Mouse (Mus musculus) stomach, embryonic 15.5 days (tissue): ENCODE measurements around the gene Piwil4. TPM values are rescaled to one million over a fixed set of nuclear protein-coding genes. Genes with fewer than 3 reads are reported as not detected.

Experiments used
- ATAC-seq: fragments of 200-750 bp; cut with Nextera tagmentation; 2 replicates; pipeline ENCODE4 v1.8.0; 2017; ENCODE audit warnings: low read depth, moderate number of reproducible peaks, moderate TSS enrichment; ENCODE audit not compliant: insufficient read depth, low FRiP score
- H3K27ac ChIP-seq: fragments of 300-500 bp; sonication (generic); 2 replicates; pipeline ENCODE4 v1.5.1; 2015; ENCODE audit warnings: mild to moderate bottlenecking, inconsistent platforms
- H3K27me3 ChIP-seq: fragments of 300-500 bp; sonication (generic); replicated peaks from 2 replicates; pipeline ENCODE4 v1.6.1; 2015; ENCODE audit warnings: inconsistent platforms
- H3K36me3 ChIP-seq: fragments of 300-500 bp; sonication (generic); 2 replicates; pipeline ENCODE4 v1.6.1; 2015; ENCODE audit warnings: inconsistent platforms
- H3K4me1 ChIP-seq: fragments of 300-500 bp; sonication (generic); 2 replicates; pipeline ENCODE4 v1.6.1; 2015; ENCODE audit warnings: inconsistent platforms
- H3K4me2 ChIP-seq: fragments of 300-500 bp; sonication (generic); 2 replicates; pipeline ENCODE4 v1.6.1; 2015; ENCODE audit warnings: mild to moderate bottlenecking, inconsistent platforms
- H3K4me3 ChIP-seq: fragments of 300-500 bp; sonication (generic); replicated peaks from 2 replicates; pipeline ENCODE4 v1.5.1; 2015; ENCODE audit warnings: inconsistent platforms
- H3K9ac ChIP-seq: fragments of 300-500 bp; sonication (generic); 2 replicates; pipeline ENCODE4 v1.6.1; 2015; ENCODE audit warnings: inconsistent platforms
- H3K9me3 ChIP-seq: fragments of 300-500 bp; sonication (generic); 2 replicates; pipeline ENCODE4 v1.6.1; 2016; ENCODE audit warnings: inconsistent platforms
- WGBS: fragments of 180-500 bp; shearing (Covaris S2); methylation state at CpG from one replicate; pipeline ENCODE4 v1.1.7; 2015; 5-methylcytosine and 5-hydroxymethylcytosine counted together
- polyA plus RNA-seq: library from polyadenylated mRNA; unstranded; fragments of >200 nt; fragmentation: Nextera tagmentation; extraction: Ambion mirVana; gene quantifications from 2 replicates; pipeline ENCODE4 v1.2.1, GENCODE M21; 2015

Piwil4 gene
- polyA plus RNA-seq, 1 experiment from 2014 or later: 0.14 TPM

GRCm38 (mm10) chr9:14754469-14754868 is 13.9 kb upstream of the Piwil4 start:
- no peaks in the 10 kb centered on the region for H3K36me3 ChIP-seq
- no peak for ATAC-seq
- H3K9ac ChIP-seq: no peak overlapping the region
- H3K4me2 ChIP-seq: no peak overlapping the region
- no peak overlapping the region for H3K27ac ChIP-seq
- H3K27me3 ChIP-seq: no peaks in the 10 kb centered on the region
- no peak overlapping the region for H3K4me3 ChIP-seq
- 74% methylated on average over 3 of the region's 3 CpGs for WGBS
- H3K9me3 ChIP-seq: no peaks in the 10 kb centered on the region
- H3K4me1 ChIP-seq: peaks cover 12% of the 10 kb centered on the region; the same call in 1 of the 2 replicates

GRCm38 (mm10) chr9:14753947-14754346 is 13.4 kb upstream of the Piwil4 start:
- H3K4me1 ChIP-seq: peaks cover 12% of the 10 kb centered on the region; the same call in 1 of the 2 replicates
- H3K9ac ChIP-seq: no peak overlapping the region
- no peak overlapping the region for H3K4me3 ChIP-seq
- no peaks in the 10 kb centered on the region for H3K27me3 ChIP-seq
- H3K27ac ChIP-seq: peak overlapping the region; percentile 49; the same call in 1 of the 2 replicates
- no peaks in the 10 kb centered on the region for H3K9me3 ChIP-seq
- no peaks in the 10 kb centered on the region; the same call in 1 of the 2 replicates for H3K36me3 ChIP-seq
- no peak overlapping the region for H3K4me2 ChIP-seq
- ATAC-seq: no peak

DNA sequence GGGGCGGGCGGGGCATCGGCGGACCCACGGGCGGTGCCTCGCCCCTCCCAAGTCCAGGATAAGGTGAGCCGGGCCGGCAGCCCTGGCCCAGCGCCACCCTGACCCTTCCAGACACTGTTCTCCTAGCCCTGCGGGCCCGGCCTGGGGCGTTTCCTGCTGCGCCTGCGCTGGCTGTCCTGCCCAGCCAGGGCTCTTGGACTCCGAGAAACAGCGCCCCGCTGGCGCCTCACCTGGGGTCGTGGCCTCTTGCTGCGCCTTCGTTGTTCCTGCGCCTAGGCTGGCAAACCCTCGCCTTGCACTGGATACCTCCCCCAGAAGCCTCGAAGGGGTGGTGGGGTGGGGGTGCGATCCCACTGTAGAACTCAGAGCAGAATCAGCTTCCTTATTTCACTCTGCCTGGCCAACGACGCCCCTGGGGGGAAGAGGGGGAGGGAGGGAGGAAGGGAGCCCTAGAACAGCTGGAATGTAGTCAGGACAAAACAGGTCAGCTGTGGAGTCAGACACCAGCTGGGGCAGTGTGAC is 11.5 kb upstream of the Piwil4 start, which contains the start of gene Fut4:
TSS of gene Fut4 (minus strand) at position 393 of the 522 bp plus-strand sequence.
- H3K4me1 ChIP-seq: peaks cover 12% of the 10 kb centered on the region; the same call in 1 of the 2 replicates
- peak within 1 kb of the TSS; percentile 63 for H3K27ac ChIP-seq
- 0% methylated on average over 26 of the region's 28 CpGs for WGBS

DNA sequence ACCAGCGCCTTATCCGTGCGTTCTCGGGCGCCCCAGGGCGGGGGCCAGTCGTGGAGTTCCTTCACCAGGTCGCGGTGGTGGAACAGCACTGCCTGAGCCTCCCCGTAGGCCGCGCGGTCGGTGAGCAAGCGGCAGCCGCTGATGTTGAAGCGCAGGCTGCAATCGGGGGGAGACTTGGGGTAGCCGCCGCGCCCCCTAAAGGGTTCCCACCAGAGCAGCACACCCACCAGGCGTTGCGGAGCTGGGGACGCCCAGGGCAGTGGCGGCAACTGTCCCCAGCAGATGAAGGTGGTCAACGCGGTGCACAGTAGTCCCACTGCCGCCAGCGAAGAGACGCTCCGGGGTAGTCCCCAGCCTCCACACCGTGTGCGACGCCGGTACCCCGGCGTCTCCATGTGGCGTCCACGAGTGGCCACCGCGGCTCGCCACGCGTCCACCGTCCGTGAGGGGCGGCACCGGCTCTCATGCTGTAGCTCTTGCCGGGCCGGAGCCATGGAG is 11.0 kb upstream of the Piwil4 start:
- Histone ChIP-seq H3K27ac (peak overlapping the region; percentile 63; the same call in 1 of the 2 replicates), H3K9me3 (no peaks in the 10 kb centered on the region), H3K27me3 (no peaks in the 10 kb centered on the region), H3K36me3 (no peaks in the 10 kb centered on the region; the same call in 1 of the 2 replicates), H3K4me3 (peak overlapping the region; percentile 61), H3K4me1 (peaks cover 12% of the 10 kb centered on the region; the same call in 1 of the 2 replicates), H3K9ac (peak overlapping the region; percentile 37; the same call in 1 of the 2 replicates), H3K4me2 (peak overlapping the region; percentile 98)
- peak; percentile 45; the same call in 1 of the 2 replicates for ATAC-seq
- 1% methylated on average over 49 of the region's 50 CpGs for WGBS

More for the DNA sequence above, 11.5 kb upstream of the Piwil4 start, which contains the start of gene Fut4:
- Histone ChIP-seq H3K27me3 (no peaks in the 10 kb centered on the region), H3K9ac (peak within 1 kb of the TSS; percentile 37; the same call in 1 of the 2 replicates), H3K4me2 (peak within 1 kb of the TSS; percentile 98), H3K9me3 (no peaks in the 10 kb centered on the region), H3K36me3 (no peaks in the 10 kb centered on the region; the same call in 1 of the 2 replicates), H3K4me3 (peak within 1 kb of the TSS; percentile 61)
- ATAC-seq: peak; percentile 84

GRCm38 (mm10) chr9:14750901-14751502 is 10.5 kb upstream of the Piwil4 start:
- Histone ChIP-seq H3K27me3 (no peaks in the 10 kb centered on the region), H3K4me2 (peak overlapping the region; percentile 98), H3K9me3 (no peaks in the 10 kb centered on the region), H3K9ac (peak overlapping the region; percentile 37; the same call in 1 of the 2 replicates), H3K36me3 (no peaks in the 10 kb centered on the region; the same call in 1 of the 2 replicates), H3K4me1 (peaks cover 15% of the 10 kb centered on the region; the same call in 1 of the 2 replicates), H3K4me3 (peak overlapping the region; percentile 61), H3K27ac (no peak overlapping the region)
- ATAC-seq: no peak; the same call in 1 of the 2 replicates
- WGBS: 62% methylated on average over 42 of the region's 42 CpGs

GRCm38 (mm10) chr9:14739498-14740150 is 909 bp downstream of the Piwil4 start:
- Histone ChIP-seq H3K4me2 (no peak overlapping the region), H3K27ac (no peak overlapping the region), H3K36me3 (no peaks in the 10 kb centered on the region), H3K27me3 (no peaks in the 10 kb centered on the region), H3K4me3 (no peak overlapping the region), H3K9me3 (no peaks in the 10 kb centered on the region), H3K9ac (no peak overlapping the region), H3K4me1 (no peaks in the 10 kb centered on the region)
- 62% methylated on average over 4 of the region's 4 CpGs for WGBS
- ATAC-seq: no peak

DNA sequence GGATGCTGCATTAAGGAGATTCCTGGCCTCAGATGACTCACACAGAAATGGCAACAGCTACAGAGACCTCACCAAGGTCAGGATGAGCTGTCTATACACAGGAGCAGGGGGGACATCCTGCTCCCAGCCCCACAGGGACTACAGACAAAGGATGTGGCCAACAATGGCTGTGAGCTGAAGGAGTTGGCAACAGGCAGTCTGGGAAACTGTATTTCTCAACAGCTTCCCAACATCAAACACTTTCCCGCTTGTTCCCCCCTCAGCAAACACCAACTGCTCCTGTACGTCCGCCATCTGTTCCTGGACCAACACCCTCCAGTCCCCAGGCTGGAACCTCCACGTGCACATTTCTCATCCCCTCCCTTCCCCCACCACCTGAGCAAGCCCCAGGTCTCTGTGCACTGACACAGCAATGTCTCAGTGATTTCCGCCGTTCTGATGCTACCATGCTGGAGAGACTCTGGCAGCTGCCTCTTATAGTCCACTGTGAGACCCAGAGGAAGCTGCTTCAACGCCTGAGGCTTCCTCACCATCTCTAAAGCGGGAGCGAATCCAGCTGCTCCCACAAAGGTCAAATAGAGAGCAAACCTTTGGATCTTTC is 9.5 kb downstream of the Piwil4 start:
- no peaks in the 10 kb centered on the region for H3K9me3 ChIP-seq
- H3K4me2 ChIP-seq: no peak overlapping the region
- H3K4me3 ChIP-seq: no peak overlapping the region
- no peaks in the 10 kb centered on the region for H3K27me3 ChIP-seq
- peak; percentile 57; the same call in 1 of the 2 replicates for ATAC-seq
- H3K4me1 ChIP-seq: peaks cover 4% of the 10 kb centered on the region
- no peak overlapping the region for H3K9ac ChIP-seq
- no peak overlapping the region for H3K27ac ChIP-seq
- H3K36me3 ChIP-seq: no peaks in the 10 kb centered on the region
- 26% methylated on average over 9 of the region's 9 CpGs for WGBS

DNA sequence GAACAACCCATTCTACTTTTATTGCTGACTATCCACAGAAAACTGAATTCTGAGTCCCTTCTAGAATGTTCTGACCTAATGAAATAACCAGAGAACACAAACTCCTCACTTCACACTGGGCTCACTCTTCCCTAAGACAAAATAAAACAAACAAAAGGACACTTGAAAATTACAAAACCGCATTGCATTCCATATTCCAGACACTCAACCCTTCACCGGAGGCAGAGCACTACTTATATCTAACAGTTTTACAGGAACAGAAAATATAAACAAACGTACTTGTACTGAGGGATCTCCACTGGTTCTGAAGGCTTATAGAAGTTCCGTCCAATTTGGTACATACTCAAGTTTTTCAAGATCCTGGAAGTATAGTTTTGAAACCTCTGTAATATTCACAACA is 12.2 kb downstream of the Piwil4 start:
- H3K4me2 ChIP-seq: no peak overlapping the region
- peaks cover 4% of the 10 kb centered on the region for H3K4me1 ChIP-seq
- H3K27ac ChIP-seq: no peak overlapping the region
- H3K27me3 ChIP-seq: no peaks in the 10 kb centered on the region
- ATAC-seq: no peak
- no peak overlapping the region for H3K9ac ChIP-seq
- no peak overlapping the region for H3K4me3 ChIP-seq
- H3K9me3 ChIP-seq: no peaks in the 10 kb centered on the region
- 72% methylated on average over 4 of the region's 4 CpGs for WGBS
- H3K36me3 ChIP-seq: no peaks in the 10 kb centered on the region

DNA sequence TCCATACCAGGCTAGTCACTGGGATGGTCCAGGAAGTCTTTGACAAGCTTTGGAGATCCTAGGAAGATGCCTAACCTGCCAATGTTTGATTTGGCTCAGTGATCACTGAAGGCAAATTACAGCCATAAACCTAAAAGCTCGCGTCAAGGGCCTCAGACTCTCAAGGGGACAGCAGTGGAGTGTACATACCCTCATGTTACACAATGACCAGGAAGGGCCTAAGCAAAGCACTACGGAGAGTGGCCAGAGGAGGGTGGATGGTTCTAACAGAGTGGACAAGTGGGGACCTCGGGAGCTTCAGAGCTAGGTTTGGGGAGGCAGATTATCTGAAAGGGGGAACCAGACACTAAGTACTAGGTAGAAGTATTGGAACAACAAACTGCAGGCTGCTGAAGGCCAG is 13.9 kb downstream of the Piwil4 start:
- H3K36me3 ChIP-seq: no peaks in the 10 kb centered on the region
- ATAC-seq: no peak
- H3K9me3 ChIP-seq: no peaks in the 10 kb centered on the region
- no peak overlapping the region for H3K27ac ChIP-seq
- peaks cover 4% of the 10 kb centered on the region for H3K4me1 ChIP-seq
- H3K27me3 ChIP-seq: no peaks in the 10 kb centered on the region
- H3K4me2 ChIP-seq: no peak overlapping the region
- H3K9ac ChIP-seq: no peak overlapping the region
- 83% methylated on average over 4 of the region's 4 CpGs for WGBS
- no peak overlapping the region for H3K4me3 ChIP-seq

- Histone ChIP-seq H3K36me3 (no peaks in the 10 kb centered on the region), H3K9me3 (no peaks in the 10 kb centered on the region), H3K4me3 (no peak overlapping the region), H3K4me1 (no peaks in the 10 kb centered on the region), H3K9ac (no peak overlapping the region), H3K27ac (no peak overlapping the region), H3K27me3 (no peaks in the 10 kb centered on the region), H3K4me2 (no peak overlapping the region)
- WGBS: 80% methylated on average over 6 of the region's 6 CpGs
- no peak for ATAC-seq
Measured at GRCm38 (mm10) chr9:14726005-14726404, 14.5 kb downstream of the Piwil4 start.

GRCm38 (mm10) chr9:14724755-14725420 is 15.6 kb downstream of the Piwil4 start:
- WGBS: 72% methylated on average over 5 of the region's 5 CpGs
- no peaks in the 10 kb centered on the region for H3K4me1 ChIP-seq
- no peak overlapping the region for H3K27ac ChIP-seq
- no peaks in the 10 kb centered on the region for H3K27me3 ChIP-seq
- no peak overlapping the region for H3K4me2 ChIP-seq
- H3K9ac ChIP-seq: no peak overlapping the region
- no peaks in the 10 kb centered on the region for H3K9me3 ChIP-seq
- no peak for ATAC-seq
- H3K4me3 ChIP-seq: no peak overlapping the region
- H3K36me3 ChIP-seq: no peaks in the 10 kb centered on the region
